Mouse (Mus musculus) thymus, postnatal 14 days (tissue): Measurements from ENCODE around the gene Ccdc24.

Experiments
- DNase-seq: peaks from one replicate; pipeline ENCODE4 v3.0.0; 2021

Gene Ccdc24

GRCm38 (mm10) chr4:117816776-117817175 is 55.6 kb downstream of the Ccdc24 start:
- no peak for DNase-seq
